Mouse (Mus musculus) midbrain, embryonic 11.5 days (tissue): ENCODE measurements around the gene Mrpl48. TPM values are rescaled to one million over a fixed set of nuclear protein-coding genes. Genes with fewer than 3 reads are reported as not detected.
A peak's percentile ranks its signal among the peaks of the same experiment; 100 is the strongest.

Source experiments
- ATAC-seq: fragments of 200-750 bp; cut with Nextera tagmentation; 2 replicates; pipeline ENCODE4 v1.8.0; 2017; ENCODE audit warnings: moderate TSS enrichment, moderate library complexity; ENCODE audit not compliant: low FRiP score
- DNase-seq: peaks from one replicate; pipeline ENCODE4 v3.0.0; 2015; ENCODE audit warnings: low spot score; ENCODE audit errors: missing footprints
- H3K27ac ChIP-seq: fragments of 300-500 bp; sonication (generic); 2 replicates; pipeline ENCODE4 v1.5.1; 2014; ENCODE audit warnings: low read depth, low read length
- H3K27me3 ChIP-seq: fragments of 300-500 bp; sonication (generic); 2 replicates; pipeline ENCODE4 v1.6.1; 2014; ENCODE audit warnings: mild to moderate bottlenecking, low read length, moderate library complexity, mixed read lengths; ENCODE audit not compliant: control insufficient read depth, insufficient read depth
- H3K36me3 ChIP-seq: fragments of 300-500 bp; sonication (generic); 2 replicates; pipeline ENCODE4 v1.6.1; 2014; ENCODE audit warnings: mild to moderate bottlenecking, low read length, moderate library complexity, mixed read lengths; ENCODE audit not compliant: control insufficient read depth, insufficient read depth
- H3K4me1 ChIP-seq: fragments of 300-500 bp; sonication (generic); 2 replicates; pipeline ENCODE4 v1.6.1; 2014; ENCODE audit warnings: low read length; ENCODE audit not compliant: control insufficient read depth, insufficient read depth
- H3K4me2 ChIP-seq: fragments of 300-500 bp; sonication (generic); 2 replicates; pipeline ENCODE4 v1.6.1; 2014; ENCODE audit warnings: mild to moderate bottlenecking, moderate library complexity
- H3K4me3 ChIP-seq: fragments of 300-500 bp; sonication (generic); 2 replicates; pipeline ENCODE4 v1.5.1; 2014; ENCODE audit warnings: low read depth, low read length
- H3K9ac ChIP-seq: fragments of 300-500 bp; sonication (generic); 2 replicates; pipeline ENCODE4 v1.6.1; 2014; ENCODE audit warnings: low read length
- H3K9me3 ChIP-seq: fragments of 300-500 bp; sonication (generic); 2 replicates; pipeline ENCODE4 v1.6.1; 2016; ENCODE audit warnings: low read length; ENCODE audit not compliant: control insufficient read depth
- WGBS: fragments of 180-500 bp; shearing (Covaris S2); extraction: QIAGEN DNeasy Blood & Tissue Kit; methylation state at CpG from one replicate; pipeline ENCODE4 v1.1.7; 2014; 5-methylcytosine and 5-hydroxymethylcytosine counted together
- polyA plus RNA-seq: library from polyadenylated mRNA; unstranded; fragments of >200 nt; fragmentation: Nextera tagmentation; extraction: Ambion mirVana; gene quantifications from 2 replicates; pipeline ENCODE4 v1.2.1, GENCODE M21; 2014

Gene Mrpl48
- 62.9 and 70.2 TPM in 2 replicates for polyA plus RNA-seq

GRCm38 (mm10) chr7:100608130-100608741, at the start of gene Mrpl48:
Mrpl48 (minus strand) TSS chr7:100608301.
- peak; percentile 55 for ATAC-seq
- Histone ChIP-seq H3K9me3 (no peaks in the 10 kb centered on the region), H3K27me3 (no peaks in the 10 kb centered on the region), H3K4me3 (peak within 1 kb of the TSS; percentile 99), H3K36me3 (no peaks in the 10 kb centered on the region), H3K9ac (peak within 1 kb of the TSS; percentile 98), H3K27ac (peak within 1 kb of the TSS; percentile 99), H3K4me1 (peaks cover 6% of the 10 kb centered on the region), H3K4me2 (peak within 1 kb of the TSS; percentile 75)
- WGBS, result under 1% methylated on average over 42 of the region's 43 CpGs
- DNase-seq, result peak; percentile 96

- Histone ChIP-seq H3K36me3 (no peaks in the 10 kb centered on the region), H3K9ac (no peak overlapping the region), H3K27ac (no peak overlapping the region), H3K9me3 (no peaks in the 10 kb centered on the region), H3K27me3 (no peaks in the 10 kb centered on the region), H3K4me3 (no peak overlapping the region), H3K4me1 (peaks cover 16% of the 10 kb centered on the region), H3K4me2 (no peak overlapping the region)
- ATAC-seq (no peak), DNase-seq (no peak)
- WGBS, result 46% methylated on average over 5 of the region's 5 CpGs
These were observed 48.6 kb upstream of the Mrpl48 start for GRCm38 (mm10) chr7:100656739-100657138.

GRCm38 (mm10) chr7:100654441-100654840, 46.3 kb upstream of the Mrpl48 start:
- Histone ChIP-seq H3K27me3 (no peaks in the 10 kb centered on the region), H3K4me3 (no peak overlapping the region), H3K27ac (peak overlapping the region; percentile 45), H3K4me2 (no peak overlapping the region), H3K36me3 (no peaks in the 10 kb centered on the region), H3K9ac (peak overlapping the region; percentile 36; the same call in 1 of the 2 replicates), H3K4me1 (peaks cover 16% of the 10 kb centered on the region), H3K9me3 (no peaks in the 10 kb centered on the region)
- ATAC-seq (no peak), DNase-seq (no peak)
- 82% methylated on average over 8 of the region's 8 CpGs for WGBS

GRCm38 (mm10) chr7:100653480-100654266, 45.6 kb upstream of the Mrpl48 start:
- WGBS, result 59% methylated on average over 9 of the region's 9 CpGs
- Histone ChIP-seq H3K36me3 (no peaks in the 10 kb centered on the region), H3K4me2 (no peak overlapping the region), H3K27ac (peak overlapping the region; percentile 45), H3K4me3 (no peak overlapping the region), H3K9ac (peak overlapping the region; percentile 36), H3K9me3 (no peaks in the 10 kb centered on the region), H3K4me1 (peaks cover 16% of the 10 kb centered on the region), H3K27me3 (no peaks in the 10 kb centered on the region)
- ATAC-seq, result peak; percentile 89
- peak; percentile 90 for DNase-seq

- ATAC-seq (no peak), DNase-seq (no peak)
- Histone ChIP-seq H3K36me3 (no peaks in the 10 kb centered on the region), H3K4me2 (no peak overlapping the region), H3K27ac (no peak overlapping the region), H3K4me1 (peaks cover 16% of the 10 kb centered on the region), H3K9ac (no peak overlapping the region), H3K4me3 (no peak overlapping the region), H3K27me3 (no peaks in the 10 kb centered on the region), H3K9me3 (no peaks in the 10 kb centered on the region)
- 84% methylated on average over 4 of the region's 4 CpGs for WGBS
These were observed 42.9 kb upstream of the Mrpl48 start for GRCm38 (mm10) chr7:100651011-100651410.

- peaks cover 16% of the 10 kb centered on the region for H3K4me1 ChIP-seq
- H3K4me2 ChIP-seq, result no peak overlapping the region
- DNase-seq (no peak), ATAC-seq (no peak)
- H3K27ac ChIP-seq, result no peak overlapping the region
- H3K36me3 ChIP-seq, result no peaks in the 10 kb centered on the region
- H3K9me3 ChIP-seq, result no peaks in the 10 kb centered on the region
- 82% methylated on average over 6 of the region's 6 CpGs for WGBS
- H3K4me3 ChIP-seq, result no peak overlapping the region
- H3K27me3 ChIP-seq, result no peaks in the 10 kb centered on the region
- no peak overlapping the region for H3K9ac ChIP-seq
These were observed 42.3 kb upstream of the Mrpl48 start for GRCm38 (mm10) chr7:100650421-100650820.

GRCm38 (mm10) chr7:100649826-100650225, 41.7 kb upstream of the Mrpl48 start:
- WGBS, result 76% methylated on average over 8 of the region's 8 CpGs
- Histone ChIP-seq H3K4me1 (peaks cover 16% of the 10 kb centered on the region), H3K4me2 (no peak overlapping the region), H3K9ac (no peak overlapping the region), H3K27me3 (no peaks in the 10 kb centered on the region), H3K4me3 (no peak overlapping the region), H3K36me3 (no peaks in the 10 kb centered on the region), H3K27ac (no peak overlapping the region), H3K9me3 (no peaks in the 10 kb centered on the region)
- DNase-seq, result no peak
- no peak for ATAC-seq

- Histone ChIP-seq H3K4me1 (peaks cover 9% of the 10 kb centered on the region), H3K4me3 (no peak overlapping the region), H3K27ac (no peak overlapping the region), H3K36me3 (no peaks in the 10 kb centered on the region), H3K9me3 (no peaks in the 10 kb centered on the region), H3K9ac (no peak overlapping the region), H3K27me3 (no peaks in the 10 kb centered on the region), H3K4me2 (no peak overlapping the region)
- no peak for DNase-seq
- no peak for ATAC-seq
- 83% methylated on average over 4 of the region's 4 CpGs for WGBS
These were observed 41.0 kb upstream of the Mrpl48 start for GRCm38 (mm10) chr7:100649095-100649494.

GRCm38 (mm10) chr7:100645147-100645546, 37.0 kb upstream of the Mrpl48 start:
- DNase-seq, result peak; percentile 96
- ATAC-seq, result 0 out of 2 replicates have a peak, but pooled peaks have one; percentile 33
- no peak overlapping the region for H3K27ac ChIP-seq
- H3K9ac ChIP-seq, result no peak overlapping the region
- H3K36me3 ChIP-seq, result no peaks in the 10 kb centered on the region
- H3K4me1 ChIP-seq, result no peaks in the 10 kb centered on the region
- 26% methylated on average over 3 of the region's 3 CpGs for WGBS
- no peaks in the 10 kb centered on the region for H3K9me3 ChIP-seq
- H3K4me2 ChIP-seq, result no peak overlapping the region
- H3K27me3 ChIP-seq, result no peaks in the 10 kb centered on the region
- H3K4me3 ChIP-seq, result no peak overlapping the region
